Mouse (Mus musculus) midbrain, postnatal 0 days (tissue): ENCODE measurements around the gene Pkp1. TPM values are rescaled to one million over a fixed set of nuclear protein-coding genes. Genes with fewer than 3 reads are reported as not detected.

Source experiments
- ATAC-seq: fragments of 200-750 bp; cut with Nextera tagmentation; 2 replicates; pipeline ENCODE4 v1.8.0; 2017; ENCODE audit warnings: moderate number of reproducible peaks, mild to moderate bottlenecking, moderate TSS enrichment, moderate library complexity; ENCODE audit not compliant: low FRiP score
- DNase-seq: peaks from one replicate; pipeline ENCODE4 v3.0.0-alpha.2; 2015; ENCODE audit warnings: low spot score
- H3K27ac ChIP-seq: fragments of 300-500 bp; sonication (generic); 2 replicates; pipeline ENCODE4 v1.5.1; 2014; ENCODE audit warnings: low read depth, mild to moderate bottlenecking, low read length, mixed read lengths
- H3K27me3 ChIP-seq: fragments of 300-500 bp; sonication (generic); 2 replicates; pipeline ENCODE4 v1.6.1; 2014; ENCODE audit warnings: low read length, control low read depth, mixed read lengths; ENCODE audit not compliant: insufficient read depth
- H3K36me3 ChIP-seq: fragments of 300-500 bp; sonication (generic); 2 replicates; pipeline ENCODE4 v1.6.1; 2014; ENCODE audit warnings: low read length, control low read depth, mixed read lengths; ENCODE audit not compliant: insufficient read depth
- H3K4me1 ChIP-seq: fragments of 300-500 bp; sonication (generic); 2 replicates; pipeline ENCODE4 v1.6.1; 2014; ENCODE audit warnings: mild to moderate bottlenecking, control low read depth, antibody characterized with exemption, low read length, mixed read lengths; ENCODE audit not compliant: insufficient read depth
- H3K4me2 ChIP-seq: fragments of 300-500 bp; sonication (generic); 2 replicates; pipeline ENCODE4 v1.6.1; 2014; ENCODE audit warnings: low read depth, mild to moderate bottlenecking, low read length, mixed read lengths; ENCODE audit not compliant: poor library complexity, severe bottlenecking
- H3K4me3 ChIP-seq: fragments of 300-500 bp; sonication (generic); 2 replicates; pipeline ENCODE4 v1.5.1; 2014; ENCODE audit warnings: low read depth, mild to moderate bottlenecking, low read length, moderate library complexity
- H3K9ac ChIP-seq: fragments of 300-500 bp; sonication (generic); replicated peaks from 2 replicates; pipeline ENCODE4 v1.6.1; 2014; ENCODE audit warnings: mild to moderate bottlenecking, low read length, moderate library complexity, mixed read lengths; ENCODE audit not compliant: poor library complexity, severe bottlenecking
- H3K9me3 ChIP-seq: fragments of 300-500 bp; sonication (generic); 2 replicates; pipeline ENCODE4 v1.6.1; 2016; ENCODE audit warnings: low read length, control low read depth
- CTCF ChIP-seq: IDR thresholded peaks from 2 replicates; pipeline ENCODE4 v1.5.1; 2016; ENCODE audit warnings: antibody characterized with exemption, mild to moderate bottlenecking
- WGBS: fragments of 180-500 bp; shearing (Covaris S2); extraction: QIAGEN DNeasy Blood & Tissue Kit; methylation state at CpG from one replicate; pipeline ENCODE4 v1.1.7; 2014; 5-methylcytosine and 5-hydroxymethylcytosine counted together
- polyA plus RNA-seq: library from polyadenylated mRNA; unstranded; fragments of >200 nt; fragmentation: Nextera tagmentation; extraction: Ambion mirVana; gene quantifications from 2 replicates; pipeline ENCODE4 v1.2.1, GENCODE M21; 2015
- total RNA-seq: library from RNA; depleted of rRNA; stranded (reverse); fragments of >200 nt; gene quantifications from 2 replicates; pipeline ENCODE4 v1.2.3, GENCODE M21; 2014

The Pkp1 gene
- total and polyA plus RNA-seq, 2 experiments from 2014 or later: 0.16 to 2.9 TPM

DNA sequence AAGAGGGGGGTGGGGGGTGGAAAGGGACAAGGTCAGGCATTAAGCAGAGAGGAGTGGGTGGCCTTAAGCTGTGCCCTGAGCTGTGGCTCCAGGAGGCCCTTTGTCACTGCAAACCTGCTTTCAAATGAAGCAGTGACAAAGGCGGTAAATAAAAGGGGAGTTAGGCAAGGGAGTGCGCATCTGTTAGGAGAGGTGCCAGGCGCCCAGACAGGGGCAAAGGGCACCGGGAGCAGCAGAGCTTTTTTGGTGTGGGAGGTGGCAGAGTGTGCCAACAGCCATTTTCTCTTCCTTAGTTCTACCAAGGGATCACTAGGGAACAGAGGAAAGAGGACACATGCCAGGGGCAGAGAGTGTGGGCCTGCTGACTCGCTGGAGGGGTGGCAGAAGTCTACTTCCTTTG lies 1.8 kb downstream of the Pkp1 start:
- no peak overlapping the region for H3K4me2 ChIP-seq
- no peaks in the 10 kb centered on the region for H3K36me3 ChIP-seq
- TF ChIP-seq CTCF: no peak
- 22% methylated on average over 5 of the region's 5 CpGs for WGBS
- H3K4me3 ChIP-seq: no peak overlapping the region
- H3K4me1 ChIP-seq: no peaks in the 10 kb centered on the region
- peaks cover 51% of the 10 kb centered on the region for H3K27me3 ChIP-seq
- DNase-seq (no peak), ATAC-seq (no peak)
- no peak overlapping the region for H3K9ac ChIP-seq
- no peak overlapping the region for H3K27ac ChIP-seq
- no peaks in the 10 kb centered on the region for H3K9me3 ChIP-seq

DNA sequence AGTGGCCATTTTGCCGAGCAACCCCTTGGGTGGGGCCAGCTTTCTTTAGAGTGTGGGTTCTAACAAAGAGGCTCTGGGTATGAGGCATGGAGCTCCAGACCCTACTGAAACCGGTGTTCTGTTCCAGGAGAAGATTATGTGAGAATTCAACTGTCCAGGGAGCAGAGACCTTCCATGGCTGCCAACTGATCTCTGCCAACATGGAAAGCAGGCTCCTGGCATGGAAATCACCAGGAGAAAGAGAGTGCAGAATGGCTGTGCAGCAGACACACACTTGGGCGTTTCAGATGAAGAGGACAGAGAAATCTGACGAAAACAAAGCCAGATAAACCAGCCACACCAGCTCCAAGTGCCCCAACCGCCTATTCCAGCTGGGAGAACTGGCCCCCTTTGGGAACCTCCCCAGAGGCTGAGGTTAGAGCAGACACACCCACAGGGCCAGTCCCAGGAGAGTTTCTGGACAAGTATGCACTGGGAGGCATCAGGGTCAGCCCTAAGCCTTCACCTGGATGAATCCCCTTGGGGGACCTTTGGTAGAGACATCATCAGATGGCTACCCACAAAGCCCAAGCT lies 2.4 kb downstream of the Pkp1 start:
- ATAC-seq: no peak
- WGBS: 35% methylated on average over 5 of the region's 5 CpGs
- no peak for TF ChIP-seq CTCF

GRCm38 (mm10) chr1:135913657-135914056 lies 5.3 kb downstream of the Pkp1 start:
- Histone ChIP-seq H3K4me2 (no peak overlapping the region), H3K27ac (no peak overlapping the region), H3K4me1 (no peaks in the 10 kb centered on the region), H3K4me3 (no peak overlapping the region), H3K36me3 (no peaks in the 10 kb centered on the region), H3K27me3 (peaks cover 24% of the 10 kb centered on the region), H3K9ac (no peak overlapping the region), H3K9me3 (no peaks in the 10 kb centered on the region)
- DNase-seq (no peak), ATAC-seq (no peak)
- 79% methylated on average over 4 of the region's 4 CpGs for WGBS
- TF ChIP-seq CTCF: no peak

More for the DNA sequence above, 2.4 kb downstream of the Pkp1 start:
- Histone ChIP-seq H3K9me3 (no peaks in the 10 kb centered on the region), H3K4me3 (no peak overlapping the region), H3K27ac (no peak overlapping the region), H3K4me1 (no peaks in the 10 kb centered on the region), H3K36me3 (no peaks in the 10 kb centered on the region), H3K4me2 (no peak overlapping the region), H3K27me3 (peaks cover 48% of the 10 kb centered on the region), H3K9ac (no peak overlapping the region)
- no peak for DNase-seq

DNA sequence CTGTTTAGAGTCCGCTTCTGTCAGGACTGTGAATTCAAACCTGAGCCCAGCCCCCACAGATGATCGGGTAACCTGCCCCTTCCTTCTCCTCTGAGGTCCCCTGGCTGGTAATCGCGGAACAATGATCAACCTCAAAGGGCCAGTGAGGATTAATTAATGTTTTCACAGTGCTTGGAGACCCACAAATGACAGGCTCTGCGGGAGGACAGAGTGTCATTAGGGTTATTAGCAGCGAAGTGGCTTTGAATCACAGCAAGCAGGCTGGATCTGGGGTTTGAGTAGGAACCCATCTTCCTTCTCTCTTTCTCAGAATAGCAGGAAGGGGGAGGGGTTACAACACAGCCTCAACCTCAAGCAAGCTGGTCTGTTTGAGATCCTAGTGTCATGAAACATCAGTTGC lies 9.6 kb downstream of the Pkp1 start:
- H3K27ac ChIP-seq: no peak overlapping the region
- no peak for ATAC-seq
- DNase-seq: no peak
- H3K4me1 ChIP-seq: no peaks in the 10 kb centered on the region
- no peak for TF ChIP-seq CTCF
- WGBS: 24% methylated on average over 6 of the region's 6 CpGs
- H3K9me3 ChIP-seq: no peaks in the 10 kb centered on the region
- H3K36me3 ChIP-seq: no peaks in the 10 kb centered on the region
- H3K4me3 ChIP-seq: no peak overlapping the region
- no peaks in the 10 kb centered on the region for H3K27me3 ChIP-seq
- no peak overlapping the region for H3K9ac ChIP-seq
- no peak overlapping the region for H3K4me2 ChIP-seq

DNA sequence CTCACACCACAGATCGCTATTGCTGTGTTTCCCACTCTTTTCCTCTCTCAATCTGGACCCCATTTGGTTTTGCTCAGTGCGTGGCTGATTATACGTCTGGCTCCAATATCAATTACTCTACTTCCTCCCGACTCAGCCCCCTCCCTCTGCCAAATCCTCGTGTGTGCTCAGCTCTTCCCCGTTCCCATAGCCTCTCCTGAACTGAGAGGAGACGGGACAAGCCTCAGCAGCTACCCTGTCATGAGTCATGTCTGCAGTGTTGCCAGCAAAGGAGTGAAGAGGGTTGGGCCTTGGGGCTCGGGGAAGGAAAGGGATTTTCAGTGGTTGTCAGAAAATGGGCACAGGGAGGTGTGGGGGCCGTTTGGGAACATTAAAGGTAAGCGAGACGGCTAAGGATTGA lies 12.3 kb downstream of the Pkp1 start:
- DNase-seq: no peak
- TF ChIP-seq CTCF: no peak
- no peak for ATAC-seq
- Histone ChIP-seq H3K4me1 (no peaks in the 10 kb centered on the region), H3K36me3 (no peaks in the 10 kb centered on the region), H3K4me2 (no peak overlapping the region), H3K27me3 (no peaks in the 10 kb centered on the region), H3K4me3 (no peak overlapping the region), H3K27ac (no peak overlapping the region), H3K9me3 (no peaks in the 10 kb centered on the region), H3K9ac (no peak overlapping the region)
- WGBS: 75% methylated on average over 11 of the region's 11 CpGs

DNA sequence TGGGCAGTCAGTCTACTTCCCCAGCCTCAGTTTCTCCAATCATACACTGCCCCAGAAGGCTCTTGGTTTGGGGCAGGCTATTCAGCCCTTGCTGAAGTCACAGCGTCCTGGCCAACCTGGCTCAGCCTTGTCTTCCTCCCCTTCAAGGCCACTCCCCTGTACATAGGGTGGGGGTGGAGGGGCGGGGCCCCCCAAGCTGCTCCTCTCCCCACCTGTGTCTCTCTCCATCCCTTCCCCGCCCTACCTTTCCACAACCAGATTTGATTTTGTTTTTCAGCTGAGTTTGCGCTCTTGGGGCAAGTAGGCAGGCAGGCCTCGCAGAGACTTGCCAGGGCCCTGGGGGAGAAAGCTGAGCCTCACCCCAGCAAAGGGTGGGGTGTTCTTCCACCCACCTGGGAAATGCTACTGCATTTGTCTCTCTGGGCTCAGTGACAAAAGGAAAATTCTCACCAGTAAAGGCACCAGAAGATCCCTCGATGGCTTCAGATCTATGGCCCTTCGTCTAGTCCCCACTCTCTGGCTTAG lies 19.0 kb downstream of the Pkp1 start:
- ATAC-seq (no peak), DNase-seq (no peak)
- H3K4me1 ChIP-seq: no peaks in the 10 kb centered on the region
- H3K9ac ChIP-seq: no peak overlapping the region
- H3K27ac ChIP-seq: no peak overlapping the region
- no peak overlapping the region for H3K4me2 ChIP-seq
- no peaks in the 10 kb centered on the region for H3K27me3 ChIP-seq
- H3K4me3 ChIP-seq: no peak overlapping the region
- TF ChIP-seq CTCF: no peak
- H3K9me3 ChIP-seq: no peaks in the 10 kb centered on the region
- 75% methylated on average over 7 of the region's 7 CpGs for WGBS
- H3K36me3 ChIP-seq: no peaks in the 10 kb centered on the region
